Mouse (Mus musculus) MN1 (cell line): ENCODE results near the gene Hist1h2ae.
A peak's percentile ranks its signal among the peaks of the same experiment; 100 is the strongest.
"Not testable (repeated sequence)": the region's sequence is repeated elsewhere in the genome, so short reads cannot be mapped to it uniquely, and the experiment has no call there.

Experiments used
- DNase-seq: peaks from one replicate; pipeline ENCODE4 v3.0.0-alpha.2; 2016; ENCODE audit warnings: low spot score

Hist1h2ae gene

DNA sequence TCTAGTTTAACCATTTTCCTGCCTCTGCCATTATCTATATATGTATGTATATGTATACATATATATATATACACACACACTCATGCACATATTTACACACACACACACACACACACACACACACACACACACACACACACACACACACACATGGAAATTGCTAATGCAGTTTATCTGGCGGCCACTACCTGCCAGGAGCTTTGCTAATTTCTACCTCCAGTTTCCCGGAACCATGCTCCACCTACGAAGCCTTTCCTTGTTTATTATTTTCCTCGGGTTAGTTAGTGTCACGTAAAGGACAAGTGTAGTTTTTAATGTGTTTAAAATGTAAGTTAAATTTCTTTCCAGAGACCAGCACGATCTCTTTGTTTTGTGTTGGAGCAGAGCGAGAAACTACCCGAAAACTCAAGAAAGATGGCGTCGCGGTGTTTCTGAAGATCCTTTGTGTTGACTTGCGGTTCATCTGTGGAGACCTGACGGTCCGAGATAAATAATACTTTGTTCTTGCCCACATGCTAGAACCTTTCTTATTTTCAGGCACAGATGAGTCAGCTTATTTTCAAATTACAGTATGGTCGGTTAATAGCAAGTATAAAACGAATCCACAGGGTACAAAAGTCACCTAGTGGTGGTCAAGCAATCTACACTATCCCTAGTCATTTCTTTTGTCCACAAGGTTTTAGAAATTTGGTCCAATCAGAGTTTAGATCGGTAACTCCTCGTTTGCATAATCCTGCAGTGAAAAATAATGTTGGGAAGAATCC, 8.1 kb downstream of the Hist1h2ae start:
- DNase-seq = peak; percentile 86

DNA sequence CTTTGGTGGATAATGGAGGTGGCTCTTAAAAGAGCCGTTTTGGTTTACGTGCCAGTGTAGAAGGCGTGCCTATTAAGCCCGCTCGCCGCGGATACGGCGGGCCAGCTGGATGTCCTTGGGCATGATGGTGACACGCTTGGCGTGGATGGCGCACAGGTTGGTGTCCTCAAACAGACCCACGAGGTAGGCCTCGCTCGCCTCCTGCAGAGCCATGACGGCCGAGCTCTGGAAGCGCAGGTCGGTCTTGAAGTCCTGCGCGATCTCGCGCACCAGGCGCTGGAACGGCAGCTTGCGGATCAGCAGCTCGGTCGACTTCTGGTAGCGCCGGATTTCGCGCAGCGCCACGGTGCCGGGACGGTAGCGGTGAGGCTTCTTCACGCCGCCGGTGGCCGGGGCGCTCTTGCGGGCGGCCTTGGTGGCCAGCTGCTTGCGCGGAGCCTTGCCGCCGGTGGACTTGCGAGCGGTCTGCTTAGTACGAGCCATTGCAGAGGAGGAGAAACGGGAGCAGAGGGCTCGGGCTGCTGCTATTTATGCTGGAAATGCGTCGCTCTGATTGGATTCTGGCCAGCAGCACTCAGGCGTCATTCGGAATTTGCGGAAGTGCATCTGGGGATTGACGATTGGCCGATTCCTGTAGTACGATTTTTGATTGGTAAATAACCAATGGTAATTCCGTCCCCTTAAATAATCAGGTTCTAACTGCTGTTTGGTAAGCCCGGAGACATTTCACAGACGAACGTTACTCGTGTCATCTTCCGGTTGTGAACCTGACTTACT, 8.9 kb downstream of the Hist1h2ae start, which contains the start of gene Hist1h3e:
Gene Hist1h3e (minus strand): TSS at position 487 of the 777 bp plus-strand sequence.
- DNase-seq = peak; percentile 96

DNA sequence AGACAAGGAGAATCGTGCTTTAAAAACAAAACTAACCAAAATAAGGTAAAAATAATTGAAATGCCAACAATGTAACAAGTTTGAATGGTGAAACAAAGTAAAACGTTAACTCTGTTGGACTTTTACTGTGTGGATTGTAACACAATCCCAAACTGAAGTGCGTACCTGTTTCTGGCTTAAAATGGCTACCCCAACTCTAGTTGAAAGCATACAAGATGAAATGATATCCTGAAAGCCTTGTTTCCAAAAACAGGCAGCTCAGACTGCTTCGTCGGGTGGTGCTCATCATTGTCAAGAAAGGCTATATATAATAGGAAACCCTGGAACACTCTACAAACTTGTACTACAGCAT, 9.5 kb downstream of the Hist1h2ae start:
- DNase-seq = not testable (repeated sequence)

DNA sequence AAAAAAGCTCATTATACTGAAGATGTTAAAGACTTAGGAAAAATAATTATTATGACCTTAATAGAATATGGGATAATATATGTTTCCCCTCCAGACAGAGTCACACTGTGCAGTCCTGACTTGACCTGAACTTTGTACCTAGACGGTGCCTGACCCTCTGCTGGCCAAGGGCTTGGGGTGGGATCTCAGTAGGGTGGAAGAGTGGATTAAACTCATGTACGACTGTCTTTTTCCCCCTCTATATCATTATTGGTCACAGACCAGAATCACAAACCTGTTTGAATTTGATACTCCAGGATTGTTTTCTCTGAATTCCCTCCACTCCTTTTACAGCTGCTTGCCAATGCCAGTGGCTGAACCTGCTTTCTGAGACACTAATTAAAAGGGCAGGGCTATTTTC, 10.3 kb downstream of the Hist1h2ae start:
- not testable (repeated sequence) for DNase-seq

DNA sequence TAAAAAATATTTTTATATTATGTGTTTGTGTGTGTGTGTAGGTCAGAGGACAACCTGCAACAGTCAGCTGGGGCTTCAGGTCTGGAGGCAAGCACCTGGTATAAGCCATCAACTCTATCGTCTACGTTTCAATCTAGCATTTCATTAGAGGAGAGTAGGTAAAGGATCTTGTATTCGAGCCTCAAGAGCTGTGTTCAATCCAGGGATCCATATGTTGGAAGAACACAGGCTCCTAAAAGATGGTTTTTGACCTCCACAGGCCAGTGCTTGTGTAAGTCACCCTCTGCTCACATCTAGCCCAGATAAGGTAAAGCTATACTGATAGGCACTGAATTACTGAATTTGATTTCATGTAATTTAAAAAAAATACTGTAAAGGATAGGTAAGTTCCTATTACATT, 14.1 kb downstream of the Hist1h2ae start:
- no peak for DNase-seq

DNA sequence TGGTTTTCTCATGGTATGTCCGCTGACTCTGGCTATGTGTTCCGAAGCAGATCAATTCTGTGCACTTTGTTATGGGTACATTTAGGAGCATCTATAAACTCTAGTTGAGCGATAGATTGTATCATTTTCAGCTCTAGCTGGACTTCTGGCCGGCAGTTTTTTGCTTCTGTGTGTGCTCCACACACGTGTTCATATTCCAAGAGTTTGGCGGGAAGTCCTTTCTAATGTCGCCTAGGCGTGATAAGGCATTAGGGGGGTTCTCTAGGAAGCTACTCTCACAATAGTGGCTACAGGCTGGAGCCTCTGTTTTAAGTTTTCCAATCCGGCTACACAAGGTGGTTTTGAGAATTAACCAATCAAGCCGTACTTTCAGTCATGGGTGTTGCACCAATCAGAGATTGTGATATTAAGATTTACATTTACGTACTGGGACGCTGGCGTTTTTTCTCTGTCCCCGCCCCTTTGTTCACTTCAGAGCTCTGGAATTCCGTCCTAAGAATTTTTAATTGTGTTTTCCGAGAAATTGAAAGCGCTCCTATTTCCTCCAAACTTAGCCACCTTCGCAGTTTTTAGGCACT, 15.1 kb downstream of the Hist1h2ae start:
- DNase-seq = peak; percentile 92

DNA sequence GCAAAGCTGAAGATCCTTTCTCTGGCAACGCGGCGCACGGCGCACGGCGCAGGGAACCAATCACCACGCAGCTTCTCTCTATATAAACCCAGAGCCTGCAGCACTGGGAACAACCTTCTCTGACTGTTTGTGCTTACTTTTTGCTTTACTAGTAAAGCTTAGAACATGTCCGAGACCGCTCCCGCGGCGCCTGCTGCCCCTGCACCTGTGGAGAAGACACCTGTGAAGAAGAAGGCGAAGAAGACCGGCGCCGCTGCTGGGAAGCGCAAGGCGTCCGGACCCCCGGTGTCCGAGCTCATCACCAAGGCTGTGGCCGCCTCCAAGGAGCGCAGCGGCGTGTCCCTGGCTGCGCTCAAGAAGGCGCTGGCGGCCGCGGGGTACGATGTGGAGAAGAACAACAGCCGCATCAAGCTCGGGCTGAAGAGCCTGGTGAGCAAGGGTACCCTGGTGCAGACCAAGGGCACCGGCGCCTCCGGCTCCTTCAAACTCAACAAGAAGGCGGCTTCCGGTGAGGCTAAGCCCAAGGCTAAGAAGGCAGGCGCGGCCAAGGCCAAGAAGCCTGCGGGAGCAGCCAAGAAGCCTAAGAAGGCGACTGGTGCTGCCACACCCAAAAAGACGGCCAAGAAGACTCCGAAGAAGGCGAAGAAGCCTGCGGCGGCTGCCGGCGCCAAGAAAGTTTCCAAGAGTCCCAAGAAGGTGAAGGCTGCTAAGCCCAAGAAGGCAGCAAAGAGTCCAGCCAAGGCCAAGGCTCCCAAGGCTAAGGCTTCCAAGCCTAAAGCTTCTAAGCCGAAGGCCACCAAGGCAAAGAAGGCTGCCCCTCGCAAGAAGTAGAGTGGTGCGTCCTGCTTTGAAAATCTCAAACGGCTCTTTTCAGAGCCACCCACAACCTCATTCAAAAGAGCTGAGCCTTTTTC, 15.8 kb downstream of the Hist1h2ae start:
- peak; percentile 80 for DNase-seq

DNA sequence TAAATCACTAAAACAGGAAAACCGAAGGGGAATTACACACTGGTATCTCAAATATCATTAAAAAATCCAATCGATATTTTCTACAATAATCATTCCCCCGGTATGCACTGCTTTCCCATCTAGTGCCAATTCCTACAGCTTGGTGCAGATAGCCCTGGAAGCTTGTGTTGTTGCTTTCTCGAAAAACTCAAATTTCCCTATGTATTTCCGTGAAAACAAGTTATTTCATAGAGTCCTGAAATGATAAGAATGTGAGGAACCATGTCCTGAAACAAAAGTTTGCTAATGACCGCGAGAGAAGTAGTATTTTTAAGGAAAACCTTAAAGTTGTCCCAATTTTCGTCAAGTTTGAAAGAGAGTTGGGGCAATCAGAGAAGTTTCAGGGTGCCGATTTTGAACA, 16.6 kb downstream of the Hist1h2ae start:
- DNase-seq = no peak

DNA sequence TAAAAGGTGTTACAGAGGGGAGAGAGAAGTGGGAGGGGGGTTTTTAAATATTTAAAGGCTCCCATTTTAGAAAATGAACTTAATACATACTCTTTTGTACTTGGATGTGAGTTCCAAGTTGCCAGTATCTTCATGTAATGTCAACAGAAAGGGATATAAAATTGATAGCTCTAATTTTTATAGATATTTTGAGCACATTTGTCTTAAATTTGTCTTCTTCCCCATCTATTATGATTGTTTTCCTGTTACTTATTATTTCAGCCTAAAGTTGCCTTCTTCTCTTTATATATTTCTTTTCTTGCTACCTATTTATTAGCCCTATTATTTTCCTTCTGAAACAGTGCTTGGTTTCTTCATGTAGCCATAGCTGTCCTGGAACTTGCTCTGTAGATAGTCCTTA, 18.1 kb downstream of the Hist1h2ae start, which contains the start of gene Hist1h1d:
Gene Hist1h1d (plus strand): TSS at position 301 of the 400 bp plus-strand sequence.
- no peak for DNase-seq

DNA sequence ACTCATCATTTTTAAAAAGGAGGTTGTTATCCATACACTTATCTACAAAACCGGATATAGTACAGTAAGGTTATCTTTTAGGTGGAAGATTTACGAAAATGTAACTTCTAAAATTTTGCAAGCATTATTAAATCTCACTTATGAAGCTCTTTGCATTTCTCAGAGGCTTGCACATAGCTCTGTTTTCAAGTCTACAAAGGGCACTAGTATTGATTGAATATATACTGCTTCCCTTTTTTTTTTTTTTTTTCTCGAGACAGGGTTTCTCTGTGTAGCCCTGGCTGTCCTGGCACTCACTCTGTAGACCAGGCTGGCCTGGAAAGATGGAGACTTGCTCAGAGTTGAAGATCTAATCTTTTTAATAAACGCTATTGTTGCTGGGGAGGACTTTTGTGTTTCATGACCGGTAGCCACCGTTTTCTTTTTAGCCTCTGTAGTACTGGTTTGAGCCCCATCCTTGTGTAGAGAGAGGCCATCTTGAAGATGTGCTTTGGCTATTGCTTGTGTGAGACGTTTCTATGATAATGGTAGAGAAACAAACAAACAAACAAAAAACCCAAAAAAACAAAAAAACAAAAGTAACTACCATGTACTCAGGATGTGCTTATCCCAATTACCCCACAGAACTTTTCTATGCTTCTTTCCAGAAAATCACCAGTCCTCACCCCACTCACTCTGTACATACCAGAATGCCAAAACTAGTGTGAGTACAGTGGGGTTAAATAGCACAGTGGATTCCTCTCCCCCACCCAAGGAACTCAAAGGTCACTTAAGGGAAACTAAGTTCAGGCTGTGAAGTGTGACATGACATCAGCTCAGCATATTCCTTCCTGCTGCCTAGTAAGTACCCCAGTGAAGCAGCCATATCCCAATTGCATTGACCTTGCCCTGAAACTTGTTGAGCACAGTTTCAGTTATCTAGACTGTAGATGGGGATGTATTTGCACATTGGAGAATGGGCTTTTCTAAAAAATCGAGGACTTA, 18.8 kb downstream of the Hist1h2ae start:
- DNase-seq = no peak

DNA sequence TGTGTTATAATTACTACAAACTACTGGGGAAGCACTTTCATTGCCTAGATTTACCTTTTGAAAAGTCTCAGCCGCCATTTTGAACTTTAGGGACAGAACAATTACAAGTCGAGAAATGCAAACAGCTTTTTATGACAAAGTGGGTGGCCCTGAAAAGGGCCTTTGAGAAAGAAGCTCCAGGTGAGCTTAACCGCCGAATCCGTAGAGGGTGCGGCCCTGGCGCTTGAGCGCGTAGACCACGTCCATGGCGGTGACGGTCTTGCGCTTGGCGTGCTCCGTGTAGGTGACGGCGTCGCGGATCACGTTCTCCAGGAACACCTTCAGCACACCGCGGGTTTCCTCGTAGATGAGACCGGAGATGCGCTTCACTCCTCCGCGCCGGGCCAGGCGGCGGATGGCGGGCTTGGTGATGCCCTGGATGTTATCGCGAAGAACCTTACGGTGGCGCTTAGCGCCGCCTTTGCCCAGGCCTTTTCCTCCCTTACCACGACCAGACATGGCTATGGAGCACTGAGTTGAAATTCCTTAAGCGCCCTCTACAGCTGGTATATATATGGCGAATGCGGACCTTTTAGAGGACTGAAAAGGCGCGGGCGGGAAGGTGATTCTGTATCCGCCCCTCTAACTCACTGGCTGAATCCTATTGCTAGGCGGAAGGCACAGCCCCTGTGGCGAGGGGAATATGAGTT, 19.7 kb downstream of the Hist1h2ae start, which contains the start of gene Hist1h4f:
Gene Hist1h4f (minus strand): TSS at position 503 of the 689 bp plus-strand sequence.
- DNase-seq = peak; percentile 93

DNA sequence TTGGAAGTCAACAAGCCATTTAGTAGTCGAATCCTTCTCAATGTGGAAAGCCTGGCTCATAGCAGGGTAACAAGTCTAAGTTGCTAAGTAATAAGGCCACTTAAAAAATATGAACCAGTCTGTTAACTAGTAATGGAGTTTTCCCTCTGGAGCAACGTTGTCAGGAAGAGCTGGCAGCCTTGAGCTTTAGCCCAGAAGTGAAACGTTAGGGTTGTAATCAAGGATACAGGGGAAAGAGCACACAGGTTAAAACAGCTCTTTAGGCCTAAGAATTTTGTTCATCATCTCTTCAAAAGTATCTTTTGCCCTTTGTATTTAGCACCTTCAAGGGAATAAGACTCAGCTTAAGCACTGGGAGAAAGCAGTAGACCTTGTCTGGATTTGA, 20.3 kb downstream of the Hist1h2ae start:
- no peak for DNase-seq

DNA sequence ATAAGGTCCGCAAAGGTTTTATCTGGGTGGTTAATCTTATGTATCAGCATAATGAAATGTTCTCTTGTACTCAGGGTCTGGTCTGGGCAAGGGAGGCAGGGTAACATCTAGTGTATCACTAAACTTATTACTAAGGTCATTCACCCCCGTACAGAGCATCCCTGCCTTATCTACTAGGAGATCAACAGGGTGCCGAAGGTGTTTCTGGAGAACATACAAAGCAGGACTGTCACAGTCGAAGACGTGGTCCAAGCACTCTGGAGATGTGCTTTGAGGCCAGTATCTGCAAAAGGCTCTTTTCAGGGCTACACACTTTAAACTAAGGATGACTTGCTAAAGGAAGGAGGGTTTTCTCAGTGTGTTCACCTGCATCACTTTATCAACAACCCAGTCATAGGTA, 24.3 kb downstream of the Hist1h2ae start:
- no peak for DNase-seq

DNA sequence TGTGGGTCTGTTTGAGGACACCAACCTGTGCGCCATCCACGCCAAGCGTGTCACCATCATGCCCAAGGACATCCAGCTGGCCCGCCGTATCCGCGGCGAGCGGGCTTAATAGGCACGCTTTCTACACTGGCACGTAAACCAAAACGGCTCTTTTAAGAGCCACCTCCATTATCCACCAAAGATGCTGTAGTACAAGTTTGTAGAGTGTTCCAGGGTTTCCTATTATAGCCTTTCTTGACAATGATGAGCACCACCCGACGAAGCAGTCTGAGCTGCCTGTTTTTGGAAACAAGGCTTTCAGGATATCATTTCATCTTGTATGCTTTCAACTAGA, 26.3 kb downstream of the Hist1h2ae start:
- DNase-seq = not testable (repeated sequence)

DNA sequence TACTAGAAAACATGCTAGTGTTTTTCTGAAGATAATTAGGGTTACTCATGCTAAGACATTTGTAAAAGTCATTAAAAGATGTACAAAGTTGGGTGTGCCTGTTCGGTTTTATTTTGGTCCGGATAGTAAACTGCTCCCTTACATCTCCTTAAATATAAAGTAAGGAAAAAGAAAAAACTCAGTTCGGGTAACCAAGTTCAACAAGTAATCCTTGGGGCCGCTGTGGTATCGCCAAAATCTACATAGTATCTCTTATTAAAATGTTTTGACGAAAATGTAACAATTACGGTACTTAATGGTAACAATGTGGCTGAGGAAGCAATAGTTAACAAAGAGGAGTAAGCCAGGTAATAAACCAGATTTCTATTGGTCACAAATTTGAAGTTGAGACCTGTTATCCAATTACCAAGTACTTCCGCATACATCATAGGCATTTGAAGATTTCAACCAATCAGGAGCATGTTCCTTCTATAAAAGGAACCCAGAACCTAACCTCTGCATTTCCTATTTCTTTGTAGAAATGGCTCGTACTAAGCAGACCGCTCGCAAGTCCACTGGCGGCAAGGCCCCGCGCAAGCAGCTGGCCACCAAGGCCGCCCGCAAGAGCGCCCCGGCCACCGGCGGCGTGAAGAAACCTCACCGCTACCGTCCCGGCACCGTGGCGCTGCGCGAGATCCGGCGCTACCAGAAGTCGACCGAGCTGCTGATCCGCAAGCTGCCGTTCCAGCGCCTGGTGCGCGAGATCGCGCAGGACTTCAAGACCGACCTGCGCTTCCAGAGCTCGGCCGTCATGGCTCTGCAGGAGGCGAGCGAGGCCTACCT, 26.8 kb downstream of the Hist1h2ae start, which contains the start of gene Hist1h3f:
Gene Hist1h3f (plus strand): TSS at position 88 of the 822 bp plus-strand sequence.
- peak; percentile 93 for DNase-seq

DNA sequence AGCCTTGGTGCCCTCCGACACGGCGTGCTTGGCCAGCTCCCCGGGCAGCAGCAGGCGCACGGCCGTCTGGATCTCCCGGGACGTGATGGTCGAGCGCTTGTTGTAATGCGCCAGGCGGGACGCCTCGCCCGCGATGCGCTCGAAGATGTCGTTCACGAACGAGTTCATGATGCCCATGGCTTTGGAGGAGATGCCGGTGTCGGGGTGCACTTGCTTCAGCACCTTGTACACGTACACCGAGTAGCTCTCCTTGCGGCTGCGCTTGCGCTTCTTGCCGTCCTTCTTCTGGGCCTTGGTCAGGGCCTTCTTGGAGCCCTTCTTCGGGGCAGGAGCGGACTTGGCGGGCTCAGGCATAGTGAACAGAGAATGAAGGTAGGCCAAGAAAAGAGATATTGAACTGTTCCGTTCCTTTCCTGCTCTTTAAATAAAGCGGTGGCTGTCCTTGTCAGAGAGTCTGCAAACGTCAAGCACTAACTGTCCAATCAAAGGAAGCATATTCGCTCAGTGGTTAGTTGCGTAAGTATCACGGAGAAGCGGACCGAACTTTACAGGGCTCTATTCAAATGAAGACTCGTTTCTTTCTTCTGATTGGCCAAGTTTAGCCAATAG, 27.9 kb downstream of the Hist1h2ae start, which contains the start of gene Hist1h2bh:
Gene Hist1h2bh (minus strand): TSS at position 394 of the 609 bp plus-strand sequence.
- peak; percentile 81 for DNase-seq

DNA sequence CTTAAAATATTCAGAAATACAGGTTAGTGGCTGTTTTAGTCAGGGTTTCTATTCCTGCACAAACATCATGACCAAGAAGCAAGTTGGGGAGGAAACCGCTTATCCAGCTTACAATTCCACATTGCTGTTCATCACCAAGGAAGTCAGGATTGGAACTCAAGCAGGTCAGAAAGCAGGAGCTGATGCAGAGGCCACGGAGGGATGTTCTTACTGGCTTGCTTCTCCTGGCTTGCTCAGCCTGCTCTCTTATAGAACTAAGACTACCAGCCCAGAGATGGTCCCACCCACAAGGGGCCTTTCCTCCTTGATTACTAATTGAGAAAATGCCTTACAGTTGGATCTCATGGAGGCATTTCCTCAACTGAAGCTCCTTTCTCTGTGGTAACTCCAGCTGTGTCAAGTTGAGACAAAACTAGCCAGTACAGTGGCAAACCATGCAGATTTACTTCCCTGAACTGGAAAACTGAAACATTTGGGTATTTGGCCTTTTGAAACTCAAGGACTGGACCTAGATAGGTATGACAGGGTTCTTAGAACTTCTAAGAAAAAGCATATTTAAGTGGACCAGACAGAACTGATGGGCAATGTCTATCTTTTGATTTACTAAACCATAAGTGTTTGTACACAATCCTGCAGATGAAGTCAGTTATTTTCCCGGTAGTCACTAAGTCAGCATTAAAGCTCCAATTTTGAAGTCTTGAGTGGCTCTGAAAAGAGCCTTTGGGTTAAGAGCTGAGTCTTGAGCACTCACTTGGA, 28.6 kb downstream of the Hist1h2ae start:
- not testable (repeated sequence) for DNase-seq

DNA sequence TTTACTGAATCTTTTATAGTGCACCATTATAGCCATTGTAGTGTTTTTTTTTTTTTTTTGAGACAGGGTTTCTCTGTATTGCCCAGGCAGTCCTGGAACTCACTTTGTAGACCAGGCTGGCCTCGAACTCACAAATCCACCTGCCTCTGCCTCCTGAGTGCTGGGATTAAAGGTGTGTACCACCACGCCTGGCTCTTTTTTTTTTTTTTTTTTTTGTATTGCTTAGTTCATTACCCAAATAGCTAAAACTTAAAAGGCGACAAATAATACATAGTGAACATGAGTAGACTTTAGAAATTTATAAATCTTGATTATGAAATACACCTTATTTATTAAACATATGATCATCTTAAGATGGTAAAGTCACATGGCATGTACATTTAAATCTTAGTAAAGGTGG, 29.5 kb downstream of the Hist1h2ae start:
- DNase-seq = no peak
